Mouse (Mus musculus): ENCODE results near the gene Vasp.

Gene Vasp

GRCm38 (mm10) chr7:19211996-19212755 lies 59.4 kb downstream of the Vasp start, which contains the start of gene Gpr4:
TSS of gene Gpr4 (plus strand) at chr7:19212538.
- DNase-seq (ENCODE audit: extremely low read depth, low read depth) = no peak

DNA sequence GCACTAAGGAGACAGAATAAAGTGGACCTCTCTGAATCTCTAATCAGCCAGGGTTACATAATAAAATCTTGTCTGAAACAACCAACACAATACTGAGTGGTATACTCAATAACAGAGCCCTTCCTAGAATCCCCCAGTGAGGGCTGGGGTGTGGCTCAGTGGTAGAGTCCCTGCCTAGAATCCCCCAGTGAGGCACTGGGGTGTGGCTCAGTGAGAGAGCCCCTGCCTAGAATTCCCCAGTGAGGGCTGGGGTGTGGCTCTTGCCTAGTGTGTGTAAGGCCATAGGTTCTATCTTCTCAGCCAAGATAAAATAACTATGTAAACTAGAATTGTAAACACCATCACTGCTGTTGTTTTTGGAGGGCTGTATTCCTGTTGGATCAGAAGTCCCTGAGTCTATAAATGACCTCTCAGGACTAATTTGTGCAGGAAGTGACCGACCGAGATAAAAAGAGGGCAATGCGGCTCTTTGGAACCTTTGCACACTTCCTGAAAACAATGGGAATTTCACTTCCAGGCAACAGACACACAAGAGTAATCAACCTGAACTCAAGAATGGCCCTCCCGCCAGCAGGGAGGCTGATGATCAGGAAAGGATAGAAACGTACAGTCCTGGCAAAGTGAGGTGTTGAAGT lies 60.5 kb downstream of the Vasp start:
- DNase-seq (ENCODE audit: extremely low read depth, low read depth) = no peak

DNA sequence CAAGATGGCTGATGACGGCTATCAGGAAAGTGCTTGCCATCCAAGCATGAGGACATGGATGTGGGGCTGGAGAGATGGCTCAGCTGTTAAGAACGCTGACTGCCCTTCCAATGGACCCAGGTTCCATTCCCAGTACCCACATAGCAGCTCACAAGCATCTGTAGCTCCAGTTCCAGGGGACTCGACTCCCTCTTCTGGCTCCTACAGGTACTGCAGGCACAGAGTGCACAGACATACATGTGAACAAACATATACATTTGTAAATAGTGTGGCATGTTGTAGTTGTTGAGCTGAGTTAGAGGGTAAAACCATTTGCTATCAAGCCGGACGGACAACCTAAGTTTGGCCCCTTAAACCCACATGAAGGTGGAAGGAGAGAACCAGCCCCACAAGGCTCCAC lies 61.6 kb downstream of the Vasp start:
- no peak for DNase-seq (ENCODE audit: extremely low read depth, low read depth)

GRCm38 (mm10) chr7:19209494-19209893 lies 62.1 kb downstream of the Vasp start:
- DNase-seq (ENCODE audit: extremely low read depth, low read depth) = no peak

DNA sequence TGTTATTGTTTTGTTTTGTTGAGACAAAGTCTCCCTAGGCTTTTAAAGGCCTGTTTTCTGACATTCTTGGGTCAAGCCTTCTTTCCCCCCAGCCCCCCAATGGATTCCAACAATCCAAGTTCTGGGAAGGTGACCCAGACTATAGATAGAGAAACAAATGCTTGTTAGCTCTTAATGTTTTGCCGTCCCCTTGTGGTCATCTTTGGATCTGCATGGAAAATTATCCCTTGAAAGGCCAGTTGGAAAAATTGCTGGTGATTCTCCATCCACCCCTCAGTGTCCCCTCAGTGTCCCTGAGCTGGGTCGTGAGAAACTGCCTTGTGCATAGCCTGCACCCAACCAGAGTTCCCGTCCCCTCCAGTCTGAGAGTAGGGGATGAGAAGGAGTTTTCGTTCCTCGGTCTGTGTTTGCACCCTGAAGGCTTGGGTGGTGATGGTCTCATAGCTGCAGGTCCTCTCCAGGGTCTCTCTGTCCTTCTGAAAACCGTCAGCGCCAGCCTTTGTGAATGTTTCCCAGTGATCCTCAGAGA lies 62.6 kb downstream of the Vasp start:
- no peak for DNase-seq (ENCODE audit: extremely low read depth, low read depth)

DNA sequence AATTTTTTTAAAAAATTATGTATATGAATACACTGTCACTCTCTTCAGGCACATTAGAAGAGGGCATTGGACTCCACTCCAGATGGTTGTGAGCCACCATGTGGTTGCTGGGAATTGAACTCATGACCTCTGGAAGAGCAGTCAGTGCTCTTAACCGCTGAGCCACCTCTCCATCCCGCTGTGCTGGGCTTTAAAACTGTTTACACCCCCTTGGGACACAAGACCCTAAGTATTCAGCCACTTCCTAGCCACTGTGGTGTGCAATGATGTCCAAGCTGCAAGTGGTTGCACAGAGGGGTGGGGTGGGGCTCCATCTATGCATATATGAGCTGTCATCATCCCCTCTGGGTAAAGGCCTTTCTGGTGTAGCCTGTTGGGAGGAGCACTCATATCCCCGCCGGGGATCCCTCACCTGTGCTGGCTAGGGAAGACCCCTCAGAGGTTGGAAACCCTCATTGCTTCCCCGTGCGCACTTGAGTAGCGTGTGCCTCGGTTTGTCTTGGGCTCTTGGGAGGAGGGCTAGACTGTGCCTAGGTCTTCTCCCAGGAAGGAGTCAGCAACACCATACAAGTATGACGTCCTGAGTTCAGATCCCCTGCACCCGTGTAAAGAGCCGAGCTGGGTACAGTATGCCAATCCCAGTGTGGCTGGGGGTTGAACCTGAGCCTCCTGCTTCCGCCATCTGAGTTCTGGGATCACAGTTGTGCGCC lies 63.3 kb downstream of the Vasp start:
- DNase-seq (ENCODE audit: extremely low read depth, low read depth) = no peak
